In the genomic region with DNA sequence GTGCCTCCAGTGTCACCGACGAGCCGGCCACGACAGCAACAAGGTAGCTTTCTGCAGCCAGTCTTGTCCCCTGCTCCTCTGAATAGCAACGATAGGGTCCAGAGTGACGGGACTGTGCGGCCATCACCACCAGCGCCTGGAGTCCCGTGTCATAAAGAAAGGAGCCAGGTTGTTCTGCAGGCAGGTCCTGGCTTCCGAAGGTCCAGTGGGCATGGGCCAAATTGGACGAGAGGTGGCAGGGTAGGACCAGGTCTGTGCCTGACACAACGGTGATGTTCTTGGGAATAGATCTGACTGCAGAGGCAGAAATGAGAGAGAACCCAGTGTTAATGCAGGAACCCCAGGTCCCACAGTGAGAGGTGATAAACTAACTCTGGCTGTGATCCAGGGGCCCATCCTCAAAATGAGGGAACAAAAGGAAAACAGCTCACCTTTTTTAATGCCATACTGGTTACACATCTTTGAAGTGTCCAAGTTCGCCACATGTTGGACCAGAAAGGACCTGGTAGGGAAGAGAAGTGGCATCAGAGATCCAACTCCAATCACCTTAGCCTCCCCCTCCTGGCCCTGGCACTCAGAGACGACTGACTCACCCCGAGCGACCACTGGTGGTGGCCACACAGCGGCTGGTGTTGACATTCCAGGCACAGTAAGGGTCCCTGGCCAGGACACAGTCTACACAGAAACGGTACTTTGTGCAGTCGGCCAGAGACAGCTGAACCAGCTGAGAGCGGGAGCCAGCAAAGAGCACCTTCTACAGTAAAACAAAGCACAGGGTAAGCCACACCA, we compare ENCODE assay signal across 20 mouse cellular contexts. TPM values are rescaled to one million over a fixed set of nuclear protein-coding genes. Genes with fewer than 3 reads are reported as not detected.
DNase-seq lines count a peak whose midpoint lies in the region; ATAC-seq and TF ChIP-seq lines count a peak whose summit lies in the region.
"Had no signal": no experiment of that assay in that cellular context is flagged by ENCODE, and none has a peak within 500 bp of the region (broad histone marks: within the 10 kb centered on the region; RNA-seq: fewer than 3 reads in every experiment).

No protein-coding gene starts in this region.

- no peak overlapping the region for H3K4me2 ChIP-seq in limb, embryonic 15.5 days
- no peak overlapping the region for H3K4me2 ChIP-seq in embryonic facial prominence, embryonic 13.5 days
- no peak overlapping the region for H3K4me2 ChIP-seq in liver, postnatal 0 days (ENCODE audit: low read depth, low read length)
- H3K4me2 ChIP-seq: hindbrain, embryonic 14.5 days; lung, embryonic 14.5 days; midbrain, embryonic 13.5 days; stomach, embryonic 15.5 days had no signal

- no peak for ATAC-seq in limb, embryonic 15.5 days (ENCODE audit: insufficient number of reproducible peaks, low FRiP score, low TSS enrichment, low read depth)
- no peak for ATAC-seq in embryonic facial prominence, embryonic 13.5 days (ENCODE audit: insufficient number of reproducible peaks, insufficient read depth, low FRiP score, low TSS enrichment, low read depth)
- ATAC-seq in liver, postnatal 0 days = no peak
- ATAC-seq: forebrain, embryonic 16.5 days; intestine, embryonic 16.5 days; midbrain, embryonic 13.5 days had no signal

- no peak; the same call in 1 of the 2 replicates for TF ChIP-seq CTCF in gastrocnemius, adult 2 months (IDR thresholded peaks at IDR 0.05)
- no peak for TF ChIP-seq CTCF in liver, postnatal 0 days (IDR thresholded peaks at IDR 0.05; ENCODE audit: low read depth)

- no peak overlapping the region for H3K9ac ChIP-seq in limb, embryonic 15.5 days
- no peak overlapping the region for H3K9ac ChIP-seq in embryonic facial prominence, embryonic 13.5 days
- H3K9ac ChIP-seq in liver, postnatal 0 days (replicated peaks) = no peak overlapping the region
- H3K9ac ChIP-seq: hindbrain, embryonic 14.5 days; stomach, embryonic 15.5 days had no signal

- no peaks in the 10 kb centered on the region for H3K27me3 ChIP-seq in limb, embryonic 15.5 days
- H3K27me3 ChIP-seq in limb, embryonic 10.5 days (ENCODE audit: low read depth, poor library complexity, severe bottlenecking) = no peaks in the 10 kb centered on the region
- no peaks in the 10 kb centered on the region for H3K27me3 ChIP-seq in embryonic facial prominence, embryonic 13.5 days
- no peaks in the 10 kb centered on the region for H3K27me3 ChIP-seq in liver, postnatal 0 days (ENCODE audit: insufficient read depth, low read length)
- H3K27me3 ChIP-seq: midbrain, embryonic 13.5 days; stomach, embryonic 15.5 days had no signal

- no peaks in the 10 kb centered on the region for H3K9me3 ChIP-seq in limb, embryonic 15.5 days
- H3K9me3 ChIP-seq in limb, embryonic 10.5 days (replicated peaks) = no peaks in the 10 kb centered on the region
- H3K9me3 ChIP-seq in embryonic facial prominence, embryonic 13.5 days = no peaks in the 10 kb centered on the region
- no peaks in the 10 kb centered on the region for H3K9me3 ChIP-seq in liver, postnatal 0 days (ENCODE audit: low read length)
- H3K9me3 ChIP-seq: midbrain, embryonic 13.5 days; stomach, embryonic 15.5 days had no signal

- no peak for TF ChIP-seq EP300 in liver, postnatal 0 days (IDR thresholded peaks at IDR 0.05; ENCODE audit: low read depth)

- intact Hi-C loops in gastrocnemius, adult 2 months (cut with DNase I) = no loop called here

- peaks cover 67% of the 10 kb centered on the region for H3K4me1 ChIP-seq in limb, embryonic 15.5 days
- H3K4me1 ChIP-seq in limb, embryonic 10.5 days = peaks cover 65% of the 10 kb centered on the region
- peaks cover 57% of the 10 kb centered on the region for H3K4me1 ChIP-seq in embryonic facial prominence, embryonic 13.5 days
- H3K4me1 ChIP-seq in liver, postnatal 0 days (ENCODE audit: insufficient read depth) = peaks cover 8% of the 10 kb centered on the region; the same call in 1 of the 2 replicates

- 77% methylated on average over 20 of the region's 20 CpGs for WGBS in limb, embryonic 15.5 days
- 85% methylated on average over 20 of the region's 20 CpGs for WGBS in limb, embryonic 10.5 days
- 80% methylated on average over 20 of the region's 20 CpGs for WGBS in embryonic facial prominence, embryonic 13.5 days
- 80% methylated on average over 20 of the region's 20 CpGs for WGBS in liver, postnatal 0 days (ENCODE audit: insufficient replicate concordance)

- H3K36me3 ChIP-seq in limb, embryonic 15.5 days = peaks cover 65% of the 10 kb centered on the region
- H3K36me3 ChIP-seq in limb, embryonic 10.5 days = peaks cover 74% of the 10 kb centered on the region
- H3K36me3 ChIP-seq in embryonic facial prominence, embryonic 13.5 days = peaks cover 72% of the 10 kb centered on the region
- H3K36me3 ChIP-seq in liver, postnatal 0 days (replicated peaks; ENCODE audit: insufficient read depth, low read length) = peaks cover 26% of the 10 kb centered on the region

- DNase-seq in gastrocnemius, adult 2 months = peak; percentile 22
- DNase-seq in gastrocnemius, adult 8-10 months (ENCODE audit: low spot score in 2 of 2) = no peak
- DNase-seq in limb, embryonic 10.5 days (ENCODE audit: low spot score) = no peak
- DNase-seq in cerebellum, adult 9-10 months = peak; percentile 76
- DNase-seq in adrenal gland, postnatal 14 days = no peak
- no peak for DNase-seq in liver, postnatal 0 days
- DNase-seq: adrenal gland, adult 8-10 months; embryo, embryonic 11 days; heart, postnatal 10 days; lung, embryonic 14.5 days had no signal

- no peak overlapping the region for H3K4me3 ChIP-seq in gastrocnemius, adult 2 months
- H3K4me3 ChIP-seq in limb, embryonic 15.5 days = no peak overlapping the region
- H3K4me3 ChIP-seq in limb, embryonic 10.5 days = no peak overlapping the region
- H3K4me3 ChIP-seq in embryonic facial prominence, embryonic 13.5 days = no peak overlapping the region
- no peak overlapping the region for H3K4me3 ChIP-seq in liver, postnatal 0 days (ENCODE audit: low read depth, low read length)
- H3K4me3 ChIP-seq: midbrain, embryonic 13.5 days; myocyte; stomach, embryonic 15.5 days had no signal

- H3K27ac ChIP-seq in gastrocnemius, adult 2 months = peak overlapping the region; percentile 81
- peak overlapping the region; percentile 47; the same call in 1 of the 2 replicates for H3K27ac ChIP-seq in limb, embryonic 15.5 days
- no peak overlapping the region for H3K27ac ChIP-seq in limb, embryonic 10.5 days
- 0 out of 2 replicates have a peak overlapping the region, but pooled peaks have one; percentile 89 for H3K27ac ChIP-seq in embryonic facial prominence, embryonic 13.5 days
- no peak overlapping the region for H3K27ac ChIP-seq in liver, postnatal 0 days (ENCODE audit: low read depth)
- H3K27ac ChIP-seq: hindbrain, embryonic 14.5 days; midbrain, embryonic 13.5 days; stomach, embryonic 15.5 days had no signal

RNA-seq across cellular contexts. Expression of a gene that starts 3.0 kb away (rescaled TPM):
- 1 to 10 TPM; 7.2 to 9.3 TPM for total RNA-seq in gastrocnemius, adult 2 months (2021)
- 1 to 10 TPM; 6.3 to 9.7 (median 9.4) TPM for total RNA-seq in gastrocnemius, adult 8-10 months (2022)
- polyA plus RNA-seq in limb, embryonic 15.5 days (2015; fragmentation: Nextera tagmentation; extraction: Ambion mirVana) = 21.7 and 24.0 TPM in 2 replicates
- 19.5 and 20.3 TPM in 2 replicates for polyA plus RNA-seq in limb, embryonic 10.5 days (2016; fragmentation: Nextera tagmentation; extraction: Ambion mirVana)
- polyA plus RNA-seq in embryonic facial prominence, embryonic 13.5 days (2015; fragmentation: Nextera tagmentation; extraction: Ambion mirVana) = 27.3 and 28.6 TPM in 2 replicates
- 11.7 and 15.3 TPM in 2 replicates for total RNA-seq in adrenal gland, postnatal 14 days (2021)
- 7.4 and 8.3 TPM in 2 replicates for polyA plus RNA-seq in liver, postnatal 0 days (2015; fragmentation: Nextera tagmentation; extraction: Ambion mirVana)

RNA-seq across cellular contexts. Expression of a gene that starts 7.9 kb away (rescaled TPM):
- total RNA-seq in gastrocnemius, adult 2 months (2021) = 10 to 100 TPM in 1 of 2 experiments, 1 to 10 TPM in 1; 6.8 to 10.0 TPM
- 1 to 10 TPM; 2.7 to 5.2 (median 4.6) TPM for total RNA-seq in gastrocnemius, adult 8-10 months (2022)
- polyA plus RNA-seq in limb, embryonic 15.5 days (2015; fragmentation: Nextera tagmentation; extraction: Ambion mirVana) = 15.4 and 18.1 TPM in 2 replicates
- 28.5 and 34.2 TPM in 2 replicates for polyA plus RNA-seq in limb, embryonic 10.5 days (2016; fragmentation: Nextera tagmentation; extraction: Ambion mirVana)
- 22.5 and 24.2 TPM in 2 replicates for polyA plus RNA-seq in embryonic facial prominence, embryonic 13.5 days (2015; fragmentation: Nextera tagmentation; extraction: Ambion mirVana)
- total RNA-seq in adrenal gland, postnatal 14 days (2021) = 20.7 and 27.9 TPM in 2 replicates
- 2.0 TPM in 2 replicates for polyA plus RNA-seq in liver, postnatal 0 days (2015; fragmentation: Nextera tagmentation; extraction: Ambion mirVana)

RNA-seq across cellular contexts. Expression of a gene that starts 11.0 kb away (rescaled TPM):
- 1,000 to 10,000 TPM in 1 of 2 experiments, 100 to 1,000 TPM in 1; 819 to 1,877 TPM for total RNA-seq in gastrocnemius, adult 2 months (2021)
- 1,000 to 10,000 TPM in 3 of 4 experiments, 100 to 1,000 TPM in 1; 926 to 1,454 (median 1,403) TPM for total RNA-seq in gastrocnemius, adult 8-10 months (2022)
- polyA plus RNA-seq in limb, embryonic 15.5 days (2015; fragmentation: Nextera tagmentation; extraction: Ambion mirVana) = 0.31 and 0.38 TPM in 2 replicates
- 0.39 TPM in 1 of 2 replicates, not detected in the other for polyA plus RNA-seq in limb, embryonic 10.5 days (2016; fragmentation: Nextera tagmentation; extraction: Ambion mirVana)
- not detected in 2 replicates for polyA plus RNA-seq in embryonic facial prominence, embryonic 13.5 days (2015; fragmentation: Nextera tagmentation; extraction: Ambion mirVana)
- 2.1 TPM in 1 of 2 replicates, not detected in the other for total RNA-seq in adrenal gland, postnatal 14 days (2021)
- 0.45 TPM in 1 of 2 replicates, not detected in the other for polyA plus RNA-seq in liver, postnatal 0 days (2015; fragmentation: Nextera tagmentation; extraction: Ambion mirVana)
- total RNA-seq: adrenal gland, adult 8-10 months; left cerebral cortex, postnatal 14 days; liver, adult 2 months had no signal
- polyA plus RNA-seq: liver, adult 2 months; lung, embryonic 14.5 days; midbrain, embryonic 13.5 days; stomach, embryonic 15.5 days had no signal

RNA-seq across cellular contexts. Expression of a gene that starts 13.6 kb away (rescaled TPM):
- 1,000 to 10,000 TPM; 1,971 to 4,216 TPM for total RNA-seq in gastrocnemius, adult 2 months (2021)
- total RNA-seq in gastrocnemius, adult 8-10 months (2022) = 1,000 to 10,000 TPM; 2,275 to 3,003 (median 2,494) TPM
- polyA plus RNA-seq in limb, embryonic 15.5 days (2015; fragmentation: Nextera tagmentation; extraction: Ambion mirVana) = 19.5 and 20.6 TPM in 2 replicates
- 14.3 and 16.8 TPM in 2 replicates for polyA plus RNA-seq in limb, embryonic 10.5 days (2016; fragmentation: Nextera tagmentation; extraction: Ambion mirVana)
- 23.7 and 24.1 TPM in 2 replicates for polyA plus RNA-seq in embryonic facial prominence, embryonic 13.5 days (2015; fragmentation: Nextera tagmentation; extraction: Ambion mirVana)
- 8.9 and 9.7 TPM in 2 replicates for total RNA-seq in adrenal gland, postnatal 14 days (2021)
- polyA plus RNA-seq in liver, postnatal 0 days (2015; fragmentation: Nextera tagmentation; extraction: Ambion mirVana) = 2.0 and 2.2 TPM in 2 replicates

RNA-seq across cellular contexts. Expression of a gene that starts 38.6 kb away (rescaled TPM):
- total RNA-seq in gastrocnemius, adult 2 months (2021) = 10 to 100 TPM in 1 of 2 experiments, 1 to 10 TPM in 1; 9.7 to 12.0 TPM
- 10 to 100 TPM in 3 of 4 experiments, 1 to 10 TPM in 1; 8.9 to 12.8 (median 11.3) TPM for total RNA-seq in gastrocnemius, adult 8-10 months (2022)
- polyA plus RNA-seq in limb, embryonic 15.5 days (2015; fragmentation: Nextera tagmentation; extraction: Ambion mirVana) = 2.6 and 3.2 TPM in 2 replicates
- polyA plus RNA-seq in limb, embryonic 10.5 days (2016; fragmentation: Nextera tagmentation; extraction: Ambion mirVana) = 3.6 and 4.5 TPM in 2 replicates
- polyA plus RNA-seq in embryonic facial prominence, embryonic 13.5 days (2015; fragmentation: Nextera tagmentation; extraction: Ambion mirVana) = 3.4 and 3.8 TPM in 2 replicates
- 26.3 and 27.5 TPM in 2 replicates for total RNA-seq in adrenal gland, postnatal 14 days (2021)
- polyA plus RNA-seq in liver, postnatal 0 days (2015; fragmentation: Nextera tagmentation; extraction: Ambion mirVana) = 0.92 and 1.1 TPM in 2 replicates

Comparison
In these comparisons a context has a peak if more than half of its experiments do, and no peak if none do; other contexts are left out.
1. DNase-seq: peak in gastrocnemius, adult 2 months (single experiment) and cerebellum, adult 9-10 months (single experiment); none in gastrocnemius, adult 8-10 months (0 of 2), limb, embryonic 10.5 days (single experiment), adrenal gland, postnatal 14 days (single experiment) and liver, postnatal 0 days (single experiment).
2. H3K27ac ChIP-seq: peak in gastrocnemius, adult 2 months (single experiment), limb, embryonic 15.5 days (single experiment) and embryonic facial prominence, embryonic 13.5 days (single experiment); none in limb, embryonic 10.5 days (single experiment) and liver, postnatal 0 days (single experiment).